Mouse (Mus musculus): ENCODE results near the gene Slc38a7.

DNA sequence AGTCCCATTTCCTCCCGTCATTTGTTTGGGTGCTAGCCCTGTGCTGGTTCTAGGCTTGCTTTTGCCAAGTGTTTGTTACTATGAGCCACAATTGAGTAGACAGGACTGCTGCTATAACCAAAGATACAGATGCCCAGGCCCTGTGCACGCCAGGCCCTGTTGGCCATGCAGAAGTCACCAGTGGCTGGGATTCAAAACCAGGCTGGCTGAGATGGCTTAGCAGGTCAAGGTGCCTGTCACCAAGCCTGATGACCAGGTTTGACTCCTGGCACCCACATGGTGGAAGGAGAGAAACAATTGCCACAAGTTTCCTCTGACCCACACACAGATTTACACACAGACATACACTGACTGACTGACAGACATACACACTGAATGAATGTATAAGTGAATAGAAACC lies 3.0 kb downstream of the Slc38a7 start:
- TF ChIP-seq GATA1 (IDR thresholded peaks at IDR 0.05; ENCODE audit: borderline replicate concordance, low read length) (no peak), FLI1 (IDR thresholded peaks at IDR 0.05; ENCODE audit: low read length) (no peak)
